Mouse (Mus musculus) liver, adult 2 months (tissue): ENCODE results near the gene Wwox. TPM values are rescaled to one million over a fixed set of nuclear protein-coding genes. Genes with fewer than 3 reads are reported as not detected.

Experiments
- DNase-seq: peaks from one replicate; pipeline ENCODE4 v3.0.0-alpha.2; 2011; ENCODE audit warnings: low read depth, low spot score; ENCODE audit errors: extremely low read depth
- H3K27ac ChIP-seq: fragments of 200-500 bp; replicated peaks from 2 replicates; pipeline ENCODE4 v1.5.1; 2012; ENCODE audit warnings: low read depth, mild to moderate bottlenecking, control low read depth, inconsistent platforms, low read length; ENCODE audit not compliant: insufficient read depth
- H3K27me3 ChIP-seq: fragments of 200-500 bp; 2 replicates; pipeline ENCODE4 v1.6.1; 2012; ENCODE audit warnings: mild to moderate bottlenecking, moderate library complexity, low read length, inconsistent platforms; ENCODE audit not compliant: control insufficient read depth, insufficient read depth
- H3K36me3 ChIP-seq: fragments of 200-500 bp; 2 replicates; pipeline ENCODE4 v1.6.1; 2012; ENCODE audit warnings: low read length, inconsistent platforms; ENCODE audit not compliant: control insufficient read depth, insufficient read depth
- H3K4me1 ChIP-seq: fragments of 200-500 bp; 2 replicates; pipeline ENCODE4 v1.6.1; 2011; ENCODE audit warnings: low read length; ENCODE audit not compliant: control insufficient read depth, insufficient read depth
- H3K4me3 ChIP-seq: fragments of 200-500 bp; 2 replicates; pipeline ENCODE4 v1.5.1; 2011; ENCODE audit warnings: low read depth, mild to moderate bottlenecking, control low read depth, low read length, moderate library complexity; ENCODE audit not compliant: insufficient read depth
- H3K79me2 ChIP-seq: fragments of 200-500 bp; 2 replicates; pipeline ENCODE4 v1.6.1; 2012; ENCODE audit warnings: inconsistent platforms, mild to moderate bottlenecking, low read length, moderate library complexity; ENCODE audit not compliant: control insufficient read depth, insufficient read depth
- H3K9ac ChIP-seq: fragments of 200-500 bp; 2 replicates; pipeline ENCODE4 v1.6.1; 2012; ENCODE audit warnings: low read depth, mild to moderate bottlenecking, control low read depth, inconsistent platforms, low read length
- CTCF ChIP-seq: fragments of 200-500 bp; IDR thresholded peaks from 2 replicates; pipeline ENCODE4 v1.5.1; 2011; ENCODE audit warnings: low read depth, low read length, control low read depth
- POLR2A ChIP-seq: fragments of 200-500 bp; IDR thresholded peaks from 2 replicates; pipeline ENCODE4 v1.6.1; 2011; ENCODE audit warnings: low read length, control low read depth; ENCODE audit not compliant: insufficient read depth; ENCODE audit errors: extremely low read depth
- WGBS: fragments of 180-500 bp; shearing (Covaris S2); methylation state at CpG from one replicate; pipeline ENCODE4 v1.1.7; 2018; 5-methylcytosine and 5-hydroxymethylcytosine counted together
- polyA plus RNA-seq: library from polyadenylated mRNA; depleted of rRNA; stranded (reverse); fragments of >200 nt; gene quantifications from 2 replicates; pipeline ENCODE4 v1.2.3, GENCODE M21; 2012
- total RNA-seq: library from RNA; depleted of rRNA; stranded (reverse); fragments of >200 nt; gene quantifications from 2 replicates; pipeline ENCODE4 v1.2.3, GENCODE M21; 2014

The Wwox gene
- total and polyA plus RNA-seq, 2 experiments, result 7.2 to 10.0 TPM

DNA sequence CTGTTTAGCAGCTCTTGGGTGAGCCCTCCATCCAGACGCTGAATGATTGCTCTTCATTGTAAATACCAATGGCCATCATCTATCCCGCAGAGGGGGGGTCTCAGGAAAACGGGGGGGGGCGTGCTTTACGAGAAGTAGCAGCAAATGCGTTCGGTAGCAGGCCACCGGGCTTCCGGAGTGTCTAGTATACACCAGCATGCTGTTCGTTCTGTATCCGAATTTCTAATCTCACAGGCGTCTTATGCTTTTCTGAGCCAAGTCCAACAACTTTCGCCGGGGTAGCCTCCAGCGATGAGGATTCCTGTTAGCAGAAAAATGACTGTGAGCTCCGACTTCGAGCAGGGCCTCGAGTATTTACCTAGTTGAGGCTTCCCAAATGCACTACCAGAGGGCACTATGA is 719.8 kb downstream of the Wwox start:
- H3K4me3 ChIP-seq, result no peak overlapping the region
- no peaks in the 10 kb centered on the region for H3K27me3 ChIP-seq
- no peaks in the 10 kb centered on the region for H3K36me3 ChIP-seq
- TF ChIP-seq POLR2A (no peak), CTCF (no peak)
- H3K9ac ChIP-seq, result peak overlapping the region; percentile 38
- peak overlapping the region; percentile 67 for H3K27ac ChIP-seq
- peak; percentile 2 for DNase-seq
- 19% methylated on average over 18 of the region's 18 CpGs for WGBS
- H3K4me1 ChIP-seq, result no peaks in the 10 kb centered on the region
- no peaks in the 10 kb centered on the region for H3K79me2 ChIP-seq

- peak overlapping the region; percentile 67 for H3K27ac ChIP-seq
- WGBS, result 26% methylated on average over 22 of the region's 22 CpGs
Observed at GRCm38 (mm10) chr8:115159711-115160374, 720.4 kb downstream of the Wwox start.

GRCm38 (mm10) chr8:115160407-115160806 is 721.0 kb downstream of the Wwox start:
- no peaks in the 10 kb centered on the region for H3K79me2 ChIP-seq
- 81% methylated on average over 5 of the region's 5 CpGs for WGBS
- TF ChIP-seq POLR2A (no peak), CTCF (no peak)
- no peak for DNase-seq
- no peaks in the 10 kb centered on the region for H3K4me1 ChIP-seq
- H3K27ac ChIP-seq, result peak overlapping the region; percentile 67
- no peak overlapping the region for H3K4me3 ChIP-seq
- H3K27me3 ChIP-seq, result no peaks in the 10 kb centered on the region
- H3K9ac ChIP-seq, result no peak overlapping the region
- H3K36me3 ChIP-seq, result no peaks in the 10 kb centered on the region

More at GRCm38 (mm10) chr8:115159711-115160374, 720.4 kb downstream of the Wwox start:
- H3K36me3 ChIP-seq, result no peaks in the 10 kb centered on the region
- H3K4me1 ChIP-seq, result no peaks in the 10 kb centered on the region
- peak; percentile 7 for DNase-seq
- peak overlapping the region; percentile 22 for H3K4me3 ChIP-seq
- peak overlapping the region; percentile 16; the same call in 1 of the 2 replicates for H3K9ac ChIP-seq
- no peaks in the 10 kb centered on the region for H3K27me3 ChIP-seq
- no peaks in the 10 kb centered on the region for H3K79me2 ChIP-seq
- TF ChIP-seq POLR2A (no peak), CTCF (no peak)

- no peaks in the 10 kb centered on the region for H3K4me1 ChIP-seq
- H3K4me3 ChIP-seq, result no peak overlapping the region
- H3K36me3 ChIP-seq, result no peaks in the 10 kb centered on the region
- no peaks in the 10 kb centered on the region for H3K27me3 ChIP-seq
- no peaks in the 10 kb centered on the region for H3K79me2 ChIP-seq
- TF ChIP-seq POLR2A (no peak), CTCF (no peak)
- no peak overlapping the region for H3K9ac ChIP-seq
- no peak for DNase-seq
- no peak overlapping the region for H3K27ac ChIP-seq
- WGBS, result 92% methylated on average over 9 of the region's 9 CpGs
Observed at GRCm38 (mm10) chr8:115161520-115161919, 722.1 kb downstream of the Wwox start.

DNA sequence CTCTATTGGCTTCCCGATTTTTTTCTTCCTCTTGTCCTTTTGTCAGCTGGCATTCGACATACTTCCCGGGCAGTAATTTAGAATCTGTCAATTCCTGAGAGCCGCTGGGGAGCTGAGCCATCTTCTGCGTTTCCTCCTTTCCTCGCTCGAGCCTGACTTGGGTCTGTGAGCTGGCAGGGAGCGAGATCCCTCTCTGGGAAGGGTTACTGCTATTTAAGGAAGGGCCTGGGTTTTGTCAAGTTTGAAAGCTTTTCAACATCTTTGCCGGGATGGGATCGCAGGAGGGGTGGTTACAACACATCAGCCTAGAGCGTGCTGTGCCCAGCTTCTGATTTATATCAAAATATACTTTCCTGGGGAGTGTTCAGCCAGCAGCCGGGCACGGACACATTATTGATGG is 725.4 kb downstream of the Wwox start:
- H3K4me1 ChIP-seq, result no peaks in the 10 kb centered on the region
- WGBS, result 38% methylated on average over 13 of the region's 13 CpGs
- no peak overlapping the region for H3K9ac ChIP-seq
- H3K27ac ChIP-seq, result no peak overlapping the region
- no peak for DNase-seq
- no peaks in the 10 kb centered on the region for H3K27me3 ChIP-seq
- no peak overlapping the region for H3K4me3 ChIP-seq
- no peaks in the 10 kb centered on the region for H3K79me2 ChIP-seq
- H3K36me3 ChIP-seq, result no peaks in the 10 kb centered on the region
- TF ChIP-seq CTCF, result no peak
- TF ChIP-seq POLR2A, result no peak

DNA sequence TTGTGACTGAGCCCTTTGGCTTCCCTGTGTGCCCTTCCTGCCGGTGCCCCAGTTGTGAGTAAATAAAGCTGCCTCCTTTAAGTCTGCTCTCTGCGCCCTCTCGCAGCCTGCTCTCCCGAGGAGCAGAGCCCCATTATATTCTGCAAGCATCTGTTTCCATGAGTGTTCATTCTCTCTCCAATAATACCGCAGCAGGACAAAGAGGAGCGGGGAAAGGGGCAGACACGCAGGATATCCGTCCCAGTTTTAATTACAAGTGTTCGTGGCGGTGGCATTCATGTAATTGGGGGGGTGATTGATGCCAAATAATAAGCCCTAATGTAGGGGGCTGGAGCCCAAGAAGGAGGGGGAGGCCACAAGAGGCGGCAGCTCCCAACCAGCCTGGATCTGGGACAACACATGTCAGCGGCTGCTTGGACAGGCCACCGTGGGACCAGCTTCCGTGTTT is 734.2 kb downstream of the Wwox start:
- H3K27me3 ChIP-seq, result no peaks in the 10 kb centered on the region
- TF ChIP-seq CTCF (no peak), POLR2A (no peak)

More for the DNA sequence above, 734.2 kb downstream of the Wwox start:
- Histone ChIP-seq H3K4me3 (no peak overlapping the region), H3K9ac (no peak overlapping the region), H3K27ac (no peak overlapping the region), H3K36me3 (no peaks in the 10 kb centered on the region), H3K4me1 (no peaks in the 10 kb centered on the region), H3K79me2 (no peaks in the 10 kb centered on the region)
- 80% methylated on average over 14 of the region's 14 CpGs for WGBS
- no peak for DNase-seq
